Mouse (Mus musculus) ovary, adult 18-20 months (tissue): ENCODE data around the gene Adgrg4.

ENCODE experiments used
- DNase-seq: peaks from one replicate; pipeline ENCODE4 v3.0.0; 2022; ENCODE audit warnings: low spot score, mixed read lengths

Adgrg4 gene

DNA sequence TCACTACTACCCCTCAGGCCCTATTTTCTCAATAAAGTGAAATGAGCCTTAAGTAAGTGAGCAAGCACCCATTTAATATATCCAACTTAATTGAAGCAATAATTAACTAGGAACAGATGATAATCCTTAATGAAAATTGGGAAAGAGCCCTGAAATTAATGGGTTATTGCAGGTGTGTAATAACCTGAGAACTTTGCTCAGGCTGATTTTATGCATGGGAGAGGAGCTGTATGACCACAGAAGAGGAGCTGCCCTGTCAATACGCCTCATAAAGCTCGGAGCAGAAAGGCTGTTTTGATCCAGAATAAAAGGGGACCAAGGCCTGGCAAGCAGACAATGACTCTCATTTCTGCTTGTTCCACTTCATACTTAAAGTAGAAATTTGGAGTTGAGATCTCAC is at the start of gene Adgrg4:
Gene Adgrg4 (plus strand): TSS at position 301 of the 400 bp plus-strand sequence.
- DNase-seq, result no peak

DNA sequence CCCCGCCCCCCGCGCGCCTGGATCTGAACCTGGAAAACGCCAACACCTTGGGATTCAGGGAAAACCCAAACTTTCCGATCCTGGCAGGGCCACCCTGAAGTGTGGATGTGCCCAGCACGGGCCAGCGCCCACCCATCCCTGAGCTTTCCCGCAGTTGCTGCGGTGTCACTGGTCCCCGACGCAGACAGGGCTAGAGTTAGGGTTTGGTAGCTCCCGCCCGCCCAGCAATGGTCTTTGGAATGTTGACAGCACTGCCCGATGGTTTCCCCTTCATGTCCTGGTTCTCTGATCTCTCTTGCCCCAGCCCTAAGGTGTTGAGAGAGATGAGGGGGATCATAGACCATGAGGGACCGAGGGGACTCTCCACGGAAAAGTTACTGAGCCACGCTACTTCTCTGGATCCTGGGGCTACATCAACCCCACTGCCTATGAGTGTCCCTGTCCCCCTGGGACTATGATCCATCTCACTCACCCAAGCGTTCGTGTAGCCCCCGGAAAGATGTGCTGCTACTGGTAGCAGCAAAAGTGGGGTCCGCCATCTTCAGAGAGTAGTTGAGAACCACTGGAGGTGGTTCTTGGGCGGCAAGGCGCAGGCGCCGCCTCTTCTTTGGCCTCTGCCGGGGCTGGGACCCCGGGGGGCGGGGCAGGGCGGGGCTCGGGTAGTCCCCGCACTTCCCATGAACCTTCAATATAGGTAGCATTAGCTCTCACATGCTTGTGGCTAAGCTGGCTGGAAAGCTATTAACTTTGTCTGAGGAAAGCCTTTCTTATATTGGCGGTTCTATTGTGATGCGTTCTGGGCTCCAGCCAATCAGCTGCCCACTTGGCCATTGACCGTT is 48.0 kb upstream of the Adgrg4 start, which contains the start of gene Map7d3:
Gene Map7d3 (minus strand): TSS at position 562 of the 839 bp plus-strand sequence.
- peak; percentile 1 for DNase-seq

DNA sequence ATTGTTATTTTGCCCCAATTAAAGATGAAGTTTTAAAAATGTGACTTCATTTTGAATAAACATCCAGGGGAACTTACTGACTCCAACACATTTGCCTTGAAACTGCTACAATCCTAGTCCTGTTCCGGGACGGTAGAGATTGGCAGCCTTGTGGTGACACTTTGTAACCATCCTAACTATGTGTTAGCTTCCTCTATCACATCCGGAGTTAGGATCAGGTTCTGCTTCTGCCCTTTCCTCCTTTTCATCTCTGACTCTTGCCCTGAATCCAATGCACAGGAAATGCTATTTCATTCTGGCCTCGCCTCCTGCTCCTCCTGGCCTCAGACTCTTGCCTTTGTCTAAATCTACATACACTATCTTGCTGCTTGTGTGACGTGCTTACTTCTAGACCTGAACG is 42.5 kb upstream of the Adgrg4 start:
- no peak for DNase-seq

DNA sequence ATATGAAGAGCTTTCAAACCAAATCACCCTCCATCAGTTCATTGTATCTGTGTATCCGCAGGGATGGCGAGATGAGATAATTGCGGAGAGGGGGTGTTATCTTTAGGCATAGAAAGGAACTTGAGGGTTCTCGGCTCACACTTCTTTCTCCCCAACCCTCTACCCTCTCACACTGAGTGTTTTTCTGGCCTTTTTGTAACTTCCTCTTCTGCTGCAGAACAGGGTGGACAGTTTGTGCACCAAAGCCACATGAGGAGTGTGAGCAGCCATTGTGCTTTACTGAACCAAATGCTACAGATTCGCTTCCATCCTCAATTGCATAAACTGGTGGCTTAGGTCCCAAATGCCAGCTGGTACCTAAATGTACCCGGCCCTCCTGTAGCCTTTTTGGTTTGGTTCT is 34.1 kb upstream of the Adgrg4 start:
- no peak for DNase-seq

GRCm38 (mm10) chrX:56839369-56839768 is 30.6 kb upstream of the Adgrg4 start:
- DNase-seq, result no peak

DNA sequence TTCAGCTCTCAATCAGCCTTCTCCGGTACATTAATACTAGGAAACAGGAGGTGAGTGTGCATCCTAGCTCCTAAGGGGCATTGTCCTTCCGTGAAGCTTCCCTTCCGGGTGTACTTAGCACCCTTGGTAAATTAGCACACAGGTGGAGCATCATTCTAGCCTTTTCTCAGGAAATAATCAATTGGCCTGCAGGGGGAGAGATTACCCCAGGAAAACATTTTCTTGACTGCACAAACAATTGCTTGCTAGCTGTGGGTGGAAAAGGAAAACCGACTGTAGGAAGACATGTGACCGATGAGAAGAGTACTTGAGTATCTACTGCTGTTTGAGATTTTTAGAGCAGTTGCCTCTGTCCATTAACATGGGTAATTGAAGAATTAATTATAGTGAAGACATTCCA is 28.7 kb upstream of the Adgrg4 start:
- no peak for DNase-seq

DNA sequence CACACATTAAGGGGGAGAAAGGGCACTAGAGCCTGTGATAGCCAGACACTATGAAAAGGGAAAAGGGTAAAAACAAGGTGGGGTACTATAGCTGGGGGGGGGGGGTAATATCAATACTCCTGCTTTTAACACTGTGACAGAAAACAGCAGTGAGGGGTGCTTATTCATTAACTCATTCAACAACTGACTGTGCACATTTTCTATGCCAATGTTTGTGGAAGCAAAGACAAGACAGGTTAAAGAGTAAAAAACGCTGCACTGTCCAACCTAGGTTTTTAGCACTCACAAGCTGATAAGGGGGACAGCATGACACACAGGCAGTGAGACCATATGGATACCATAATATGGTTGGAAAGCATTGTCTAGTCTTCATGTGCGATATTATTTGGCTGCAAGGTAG is 142.9 kb downstream of the Adgrg4 start:
- DNase-seq, result no peak

DNA sequence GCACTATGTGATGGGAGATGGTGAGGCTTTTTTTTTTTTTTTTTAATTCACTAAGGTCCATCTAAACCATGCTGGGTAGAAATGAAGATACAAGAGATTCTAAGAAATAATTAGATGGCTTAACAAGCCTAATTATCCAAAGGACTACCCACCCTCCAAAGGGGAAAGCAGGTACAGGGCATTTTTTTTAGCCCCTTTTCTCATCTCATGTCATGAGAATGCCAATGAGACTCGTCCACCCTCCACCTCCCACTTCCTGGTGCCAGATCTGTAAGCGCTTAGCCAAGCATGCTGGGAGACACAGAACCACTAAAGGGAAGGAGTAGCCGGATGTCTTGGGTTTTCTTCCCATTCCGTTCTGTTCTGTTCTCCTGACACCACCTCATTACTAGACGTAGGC is 172.8 kb downstream of the Adgrg4 start, which contains the start of gene Brs3:
Gene Brs3 (plus strand): TSS at position 301 of the 400 bp plus-strand sequence.
- DNase-seq, result no peak

DNA sequence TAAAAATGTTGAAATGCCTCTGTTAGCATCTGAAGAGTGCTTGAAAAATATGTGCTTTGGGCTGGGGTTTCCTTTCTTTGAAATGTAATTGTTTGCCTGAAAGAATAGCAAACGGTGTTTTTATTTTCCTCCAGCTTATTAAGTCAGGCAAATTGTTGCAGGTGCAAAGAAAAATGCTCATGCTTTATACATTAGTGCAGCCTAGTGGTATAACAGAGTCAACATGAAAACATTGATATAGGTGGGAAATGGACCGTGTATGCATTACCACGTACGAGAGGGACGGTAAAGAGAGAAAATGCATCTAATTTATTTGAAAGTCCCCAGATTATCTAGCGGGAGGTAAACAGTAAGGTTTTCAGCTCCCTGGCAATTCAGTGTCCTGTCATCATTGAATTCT is 173.9 kb downstream of the Adgrg4 start:
- no peak for DNase-seq
